Mouse (Mus musculus) hindbrain, embryonic 11.5 days (tissue): ENCODE data around the gene Tent2. TPM values are rescaled to one million over a fixed set of nuclear protein-coding genes. Genes with fewer than 3 reads are reported as not detected.

Source experiments
- ATAC-seq: fragments of 200-750 bp; cut with Nextera tagmentation; 2 replicates; pipeline ENCODE4 v1.8.0; 2017; ENCODE audit warnings: mild to moderate bottlenecking, moderate TSS enrichment, moderate library complexity; ENCODE audit not compliant: low FRiP score
- DNase-seq: peaks from one replicate; pipeline ENCODE4 v3.0.0-alpha.2; 2015; ENCODE audit warnings: low spot score
- H3K27ac ChIP-seq: fragments of 300-500 bp; sonication (generic); 2 replicates; pipeline ENCODE4 v1.5.1; 2014; ENCODE audit warnings: mild to moderate bottlenecking, low read depth, low read length
- H3K27me3 ChIP-seq: fragments of 300-500 bp; sonication (generic); 2 replicates; pipeline ENCODE4 v1.6.1; 2014; ENCODE audit warnings: mild to moderate bottlenecking, low read length, moderate library complexity, mixed read lengths; ENCODE audit not compliant: control insufficient read depth, insufficient read depth
- H3K36me3 ChIP-seq: fragments of 300-500 bp; sonication (generic); 2 replicates; pipeline ENCODE4 v1.6.1; 2014; ENCODE audit warnings: mild to moderate bottlenecking, low read length, moderate library complexity, mixed read lengths; ENCODE audit not compliant: control insufficient read depth, insufficient read depth
- H3K4me1 ChIP-seq: fragments of 300-500 bp; sonication (generic); replicated peaks from 2 replicates; pipeline ENCODE4 v1.6.1; 2014; ENCODE audit warnings: low read length, mixed read lengths; ENCODE audit not compliant: control insufficient read depth, insufficient read depth
- H3K4me2 ChIP-seq: fragments of 300-500 bp; sonication (generic); replicated peaks from 2 replicates; pipeline ENCODE4 v1.6.1; 2014; ENCODE audit warnings: mild to moderate bottlenecking, low read depth, low read length
- H3K4me3 ChIP-seq: fragments of 300-500 bp; sonication (generic); 2 replicates; pipeline ENCODE4 v1.5.1; 2014; ENCODE audit warnings: low read depth, low read length
- H3K9ac ChIP-seq: fragments of 300-500 bp; sonication (generic); 2 replicates; pipeline ENCODE4 v1.6.1; 2014; ENCODE audit warnings: low read depth, low read length
- H3K9me3 ChIP-seq: fragments of 300-500 bp; sonication (generic); 2 replicates; pipeline ENCODE4 v1.6.1; 2016; ENCODE audit warnings: low read length; ENCODE audit not compliant: control insufficient read depth
- WGBS: fragments of 180-500 bp; shearing (Covaris S2); extraction: QIAGEN DNeasy Blood & Tissue Kit; methylation state at CpG from one replicate; pipeline ENCODE4 v1.1.7; 2014; 5-methylcytosine and 5-hydroxymethylcytosine counted together
- polyA plus RNA-seq: library from polyadenylated mRNA; unstranded; fragments of >200 nt; fragmentation: Nextera tagmentation; extraction: Ambion mirVana; gene quantifications from 2 replicates; pipeline ENCODE4 v1.2.1, GENCODE M21; 2014

The Tent2 gene
- polyA plus RNA-seq, result 80.3 and 81.0 TPM in 2 replicates

DNA sequence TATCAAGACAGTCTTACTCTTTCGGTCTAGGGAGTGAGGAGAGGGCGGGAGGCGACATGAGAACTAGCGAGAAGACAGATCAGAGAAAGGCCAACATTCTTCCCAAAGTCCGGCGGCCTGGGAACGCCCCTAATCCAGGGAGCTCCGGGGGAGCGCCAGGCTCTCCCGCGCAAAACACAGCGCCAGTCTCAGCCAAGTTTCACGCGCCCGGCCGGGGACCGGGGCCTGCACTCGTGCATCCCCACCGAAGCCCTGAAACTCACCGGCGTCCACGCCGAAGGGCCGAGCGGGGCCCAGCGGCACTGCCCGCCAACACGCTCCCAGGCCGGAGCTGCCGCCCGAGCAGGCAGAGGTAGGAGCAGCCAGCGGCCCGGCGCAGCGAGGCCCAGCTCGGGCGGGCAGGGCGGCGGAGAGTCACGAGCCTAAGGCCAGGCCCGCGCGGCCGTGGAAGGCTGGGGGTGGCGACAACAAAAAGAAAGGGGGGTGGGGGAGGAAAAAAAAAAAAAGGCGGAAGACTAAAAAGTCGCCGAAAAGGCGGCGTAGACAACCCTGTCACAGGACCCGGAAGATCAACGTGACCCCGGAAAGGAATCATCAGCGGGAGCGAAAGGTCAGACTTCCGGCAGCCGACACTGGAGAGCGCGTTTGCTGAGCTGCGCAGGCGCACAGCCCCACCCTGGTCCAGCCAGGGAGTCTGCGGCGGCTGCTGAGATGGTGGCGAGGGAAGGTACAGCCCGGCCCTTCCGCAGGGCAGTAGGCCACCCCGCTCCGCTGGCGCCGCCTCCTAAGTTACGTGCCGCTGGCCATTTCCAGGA is at the start of gene Tent2:
TSS of gene Tent2 (minus strand) at position 555 of the 815 bp plus-strand sequence.
- WGBS, result 1% methylated on average over 70 of the region's 72 CpGs

GRCm38 (mm10) chr13:93241180-93241579 is 49.0 kb upstream of the Tent2 start:
- Histone ChIP-seq H3K4me1 (no peaks in the 10 kb centered on the region), H3K4me3 (no peak overlapping the region), H3K27ac (no peak overlapping the region), H3K9ac (no peak overlapping the region), H3K9me3 (no peaks in the 10 kb centered on the region), H3K36me3 (no peaks in the 10 kb centered on the region), H3K27me3 (no peaks in the 10 kb centered on the region), H3K4me2 (no peak overlapping the region)
- 53% methylated on average over 3 of the region's 3 CpGs for WGBS
- ATAC-seq, result no peak
- no peak for DNase-seq

More for the DNA sequence above, at the start of gene Tent2:
- Histone ChIP-seq H3K27ac (peak within 1 kb of the TSS; percentile 91), H3K27me3 (no peaks in the 10 kb centered on the region), H3K9ac (peak within 1 kb of the TSS; percentile 95), H3K4me1 (no peaks in the 10 kb centered on the region), H3K4me2 (peak within 1 kb of the TSS; percentile 58), H3K4me3 (peak within 1 kb of the TSS; percentile 94), H3K36me3 (no peaks in the 10 kb centered on the region), H3K9me3 (no peaks in the 10 kb centered on the region)
- DNase-seq (peak; percentile 96), ATAC-seq (peak; percentile 99)

- H3K27ac ChIP-seq, result no peak overlapping the region
- ATAC-seq, result no peak
- WGBS, result 74% methylated on average over 3 of the region's 7 CpGs
Observed at GRCm38 (mm10) chr13:93239561-93239960, 47.4 kb upstream of the Tent2 start.

DNA sequence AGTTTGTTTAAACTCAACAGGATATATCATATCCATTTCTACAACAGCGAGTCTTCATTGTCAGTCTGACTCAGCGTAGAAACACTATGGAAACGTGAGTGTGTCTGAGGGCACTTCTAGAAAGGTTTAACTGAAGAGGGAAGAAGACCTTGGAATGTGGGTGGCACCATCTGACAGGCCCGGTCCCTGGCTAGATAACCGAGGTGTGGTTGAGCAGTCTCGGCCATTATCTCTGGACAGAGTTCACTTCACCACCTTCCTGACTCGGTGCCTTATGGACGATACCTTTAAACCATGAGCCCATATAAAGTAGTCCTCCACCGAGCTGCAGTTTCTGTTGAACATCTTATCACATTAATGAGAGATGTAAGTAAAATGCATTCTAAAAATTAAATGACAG is 46.9 kb upstream of the Tent2 start:
- WGBS, result 87% methylated on average over 9 of the region's 9 CpGs
- Histone ChIP-seq H3K9me3 (no peaks in the 10 kb centered on the region), H3K4me1 (no peaks in the 10 kb centered on the region), H3K36me3 (no peaks in the 10 kb centered on the region), H3K27ac (no peak overlapping the region), H3K9ac (no peak overlapping the region), H3K4me2 (no peak overlapping the region), H3K4me3 (no peak overlapping the region), H3K27me3 (no peaks in the 10 kb centered on the region)
- no peak for DNase-seq
- no peak for ATAC-seq

More at GRCm38 (mm10) chr13:93239561-93239960, 47.4 kb upstream of the Tent2 start:
- H3K36me3 ChIP-seq, result no peaks in the 10 kb centered on the region
- no peak overlapping the region for H3K4me3 ChIP-seq
- H3K4me2 ChIP-seq, result no peak overlapping the region
- H3K9ac ChIP-seq, result no peak overlapping the region
- H3K27me3 ChIP-seq, result no peaks in the 10 kb centered on the region
- H3K4me1 ChIP-seq, result no peaks in the 10 kb centered on the region
- H3K9me3 ChIP-seq, result no peaks in the 10 kb centered on the region
- DNase-seq, result no peak

- Histone ChIP-seq H3K27ac (no peak overlapping the region), H3K36me3 (no peaks in the 10 kb centered on the region), H3K9ac (no peak overlapping the region), H3K27me3 (no peaks in the 10 kb centered on the region), H3K4me1 (no peaks in the 10 kb centered on the region), H3K4me2 (no peak overlapping the region), H3K9me3 (no peaks in the 10 kb centered on the region), H3K4me3 (no peak overlapping the region)
- 83% methylated on average over 9 of the region's 9 CpGs for WGBS
- ATAC-seq (no peak), DNase-seq (no peak)
Observed at GRCm38 (mm10) chr13:93237677-93238398, 45.7 kb upstream of the Tent2 start.

GRCm38 (mm10) chr13:93234267-93235039 is 42.3 kb upstream of the Tent2 start:
- 82% methylated on average over 4 of the region's 4 CpGs for WGBS
- no peak for ATAC-seq

GRCm38 (mm10) chr13:93232335-93232734 is 40.1 kb upstream of the Tent2 start:
- no peak overlapping the region for H3K4me2 ChIP-seq
- H3K4me1 ChIP-seq, result no peaks in the 10 kb centered on the region
- no peaks in the 10 kb centered on the region for H3K36me3 ChIP-seq
- no peak for ATAC-seq
- no peak overlapping the region for H3K27ac ChIP-seq
- no peaks in the 10 kb centered on the region for H3K27me3 ChIP-seq
- whole genome bisulfite sequencing, result 84% methylated on average over 7 of the region's 7 CpGs
- DNase-seq, result no peak
- no peak overlapping the region for H3K4me3 ChIP-seq
- no peak overlapping the region for H3K9ac ChIP-seq
- no peaks in the 10 kb centered on the region for H3K9me3 ChIP-seq

More at GRCm38 (mm10) chr13:93234267-93235039, 42.3 kb upstream of the Tent2 start:
- no peaks in the 10 kb centered on the region for H3K27me3 ChIP-seq
- no peak overlapping the region for H3K4me3 ChIP-seq
- no peaks in the 10 kb centered on the region for H3K9me3 ChIP-seq
- no peak for DNase-seq
- no peak overlapping the region for H3K27ac ChIP-seq
- no peak overlapping the region for H3K4me2 ChIP-seq
- H3K9ac ChIP-seq, result no peak overlapping the region
- H3K4me1 ChIP-seq, result no peaks in the 10 kb centered on the region
- H3K36me3 ChIP-seq, result no peaks in the 10 kb centered on the region

GRCm38 (mm10) chr13:93231016-93231415 is 38.8 kb upstream of the Tent2 start:
- no peaks in the 10 kb centered on the region for H3K36me3 ChIP-seq
- no peaks in the 10 kb centered on the region for H3K9me3 ChIP-seq
- no peak for ATAC-seq

More at GRCm38 (mm10) chr13:93231016-93231415, 38.8 kb upstream of the Tent2 start:
- Histone ChIP-seq H3K4me2 (no peak overlapping the region), H3K27ac (no peak overlapping the region), H3K27me3 (no peaks in the 10 kb centered on the region), H3K4me1 (no peaks in the 10 kb centered on the region), H3K4me3 (no peak overlapping the region), H3K9ac (no peak overlapping the region)
- DNase-seq, result no peak
- 77% methylated on average over 4 of the region's 4 CpGs for WGBS
